Mouse (Mus musculus): Measurements from ENCODE around the gene Fam71f2.
A peak's percentile ranks its signal among the peaks of the same experiment; 100 is the strongest.

Gene Fam71f2

DNA sequence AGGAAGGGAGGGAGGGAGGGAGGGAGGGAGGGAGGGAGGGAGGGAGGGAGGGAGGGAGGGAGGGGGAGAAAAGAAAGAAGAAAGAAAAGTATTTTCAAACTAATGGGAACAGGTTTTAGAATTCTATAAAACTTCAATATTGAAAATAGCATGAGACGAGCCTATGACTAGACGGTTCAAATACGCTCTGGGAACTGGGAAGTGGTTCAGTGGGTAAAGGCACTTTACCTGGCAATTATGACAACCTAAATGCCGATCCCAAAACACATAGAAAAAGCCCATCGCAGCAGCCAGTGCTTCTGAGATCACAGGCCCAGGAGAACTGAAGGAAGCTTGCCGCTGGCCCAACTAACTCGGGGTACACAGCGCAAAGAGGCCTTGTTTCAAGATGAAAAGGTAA is at the start of gene Fam71f2:
TSS of gene Fam71f2 (plus strand) at position 301 of the 400 bp plus-strand sequence.
- no peak for DNase-seq (ENCODE audit: low spot score)

- DNase-seq (ENCODE audit: low spot score): no peak
Measured at GRCm38 (mm10) chr6:29230386-29230785, 49.0 kb upstream of the Fam71f2 start.

- no peak for DNase-seq (ENCODE audit: low spot score)
Measured at GRCm38 (mm10) chr6:29231799-29232198, 47.6 kb upstream of the Fam71f2 start.

- DNase-seq (ENCODE audit: low spot score): no peak
Measured at GRCm38 (mm10) chr6:29232321-29232720, 47.1 kb upstream of the Fam71f2 start.

DNA sequence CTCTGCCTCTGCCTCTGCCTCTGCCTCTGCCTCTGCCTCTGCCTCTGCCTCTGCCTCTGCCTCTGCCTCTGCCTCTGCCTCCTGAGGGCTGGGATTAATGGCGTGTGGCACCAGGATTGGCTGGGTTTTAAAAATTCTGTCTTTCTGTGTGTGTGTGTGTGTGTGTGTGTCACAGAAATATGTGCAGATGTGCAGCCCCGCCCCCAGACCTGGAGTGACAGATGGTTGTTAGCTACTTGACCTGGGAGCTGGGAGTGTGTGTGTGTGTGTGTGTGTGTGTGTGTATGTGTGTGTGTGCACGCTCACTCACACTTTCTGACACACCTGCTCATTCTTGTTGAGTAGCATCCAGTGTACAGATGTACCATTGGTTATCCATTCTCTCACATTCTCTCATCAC is 45.7 kb upstream of the Fam71f2 start:
- DNase-seq (ENCODE audit: low spot score): no peak

- DNase-seq (ENCODE audit: low spot score): no peak
Measured at GRCm38 (mm10) chr6:29234272-29234671, 45.1 kb upstream of the Fam71f2 start.

DNA sequence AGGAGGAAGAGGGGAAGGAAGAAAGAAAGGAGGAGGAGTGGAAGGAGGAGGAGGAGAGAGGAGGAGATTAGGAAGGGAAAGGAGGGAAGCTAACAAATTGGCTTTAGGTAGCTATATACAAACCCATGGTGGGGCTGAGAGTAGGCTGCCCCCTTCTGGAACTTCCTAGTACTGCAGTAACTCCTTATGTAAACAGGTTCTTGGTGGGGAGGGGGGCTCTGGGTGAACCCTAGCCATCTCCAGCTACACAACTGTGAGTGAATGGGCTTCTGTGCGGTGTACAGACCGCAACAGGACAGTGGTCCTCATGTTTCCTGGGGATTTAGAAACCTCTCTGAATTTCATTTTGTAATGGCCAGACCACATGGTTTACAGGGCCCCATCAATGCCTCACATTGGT is 38.6 kb upstream of the Fam71f2 start:
- peak; percentile 54 for DNase-seq (ENCODE audit: low spot score)

DNA sequence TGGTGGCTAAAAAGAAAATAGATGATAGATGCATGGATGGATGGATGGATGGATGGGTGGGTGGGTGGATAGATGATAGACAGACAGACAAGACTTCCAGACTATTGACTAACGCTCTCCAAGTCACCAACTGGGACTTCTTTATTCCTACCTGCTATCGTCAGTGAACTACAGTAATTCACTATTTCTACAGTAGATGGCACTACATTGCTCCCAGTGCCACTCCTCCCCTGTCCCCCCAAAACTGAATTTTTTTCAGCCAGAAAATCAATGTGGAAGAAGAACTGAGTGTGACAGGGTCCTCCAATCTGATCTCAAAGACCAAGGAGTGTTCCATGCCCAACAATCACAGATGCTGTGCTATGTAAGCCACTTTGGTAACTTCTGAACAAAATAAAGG is 37.7 kb upstream of the Fam71f2 start:
- DNase-seq (ENCODE audit: low spot score): no peak

- DNase-seq (ENCODE audit: low spot score): no peak
Measured at GRCm38 (mm10) chr6:29242265-29242664, 37.1 kb upstream of the Fam71f2 start.

GRCm38 (mm10) chr6:29245272-29246120 is 33.9 kb upstream of the Fam71f2 start:
- DNase-seq (ENCODE audit: low spot score): no peak

DNA sequence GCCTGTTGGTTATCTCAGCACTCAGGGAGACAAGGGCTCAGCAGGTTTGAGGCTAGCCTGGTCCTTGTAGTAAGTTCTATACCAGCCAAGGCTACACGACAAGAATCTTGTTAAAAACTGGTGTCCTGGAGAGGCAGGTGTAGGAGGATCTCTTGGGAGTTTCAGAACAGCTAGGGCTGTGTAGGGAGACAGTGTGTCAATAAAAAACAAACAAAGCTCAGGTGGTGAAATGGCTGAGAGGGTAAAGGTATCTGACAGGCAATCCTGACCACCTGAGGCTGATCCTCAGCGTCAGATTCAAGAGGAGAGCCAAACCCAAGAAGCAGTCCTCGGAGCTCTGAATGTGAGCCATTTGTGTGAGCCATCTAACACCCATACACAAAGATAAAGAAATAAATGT is 33.2 kb upstream of the Fam71f2 start:
- no peak for DNase-seq (ENCODE audit: low spot score)

DNA sequence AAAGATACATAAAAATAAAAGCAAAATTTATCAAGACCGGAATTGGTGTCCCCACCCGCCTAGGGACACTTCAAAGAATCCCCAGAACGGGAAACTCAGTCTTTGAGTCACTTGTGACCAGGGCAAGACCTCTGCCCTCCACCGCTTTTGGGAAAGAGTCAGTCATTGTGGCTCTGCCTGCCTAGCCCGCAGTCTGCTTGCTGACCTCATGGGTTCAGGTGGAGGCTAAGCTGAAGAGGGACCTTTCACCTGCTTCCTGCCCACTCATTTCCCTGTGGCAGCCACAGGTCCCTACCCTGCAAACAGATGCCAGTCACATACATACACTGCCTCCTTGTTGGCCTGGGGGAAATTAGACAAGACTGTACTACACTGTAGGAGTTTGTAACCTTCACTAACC is 32.8 kb upstream of the Fam71f2 start:
- no peak for DNase-seq (ENCODE audit: low spot score)

DNA sequence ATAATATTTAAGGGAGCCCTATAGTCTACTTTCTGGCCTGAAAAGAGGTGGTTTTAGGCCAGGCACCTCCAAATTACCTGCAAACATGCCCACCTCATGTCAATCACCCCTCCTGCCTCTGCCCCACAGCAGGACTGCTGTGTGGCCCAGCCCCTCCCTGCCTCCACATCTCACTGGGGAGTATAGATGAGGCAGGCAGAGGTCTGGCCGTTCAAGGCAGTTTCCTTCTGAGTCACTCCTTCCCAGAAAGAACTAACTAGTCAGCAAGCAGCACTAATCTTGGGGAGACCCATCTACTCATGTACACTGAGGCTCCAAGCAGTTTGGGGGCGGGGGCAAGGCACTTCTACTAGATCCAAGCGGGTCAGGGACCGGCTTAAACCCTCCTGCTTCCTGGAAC is 32.3 kb upstream of the Fam71f2 start:
- no peak for DNase-seq (ENCODE audit: low spot score)

- DNase-seq (ENCODE audit: low spot score): no peak
Measured at GRCm38 (mm10) chr6:29259418-29259817, 20.0 kb upstream of the Fam71f2 start.

DNA sequence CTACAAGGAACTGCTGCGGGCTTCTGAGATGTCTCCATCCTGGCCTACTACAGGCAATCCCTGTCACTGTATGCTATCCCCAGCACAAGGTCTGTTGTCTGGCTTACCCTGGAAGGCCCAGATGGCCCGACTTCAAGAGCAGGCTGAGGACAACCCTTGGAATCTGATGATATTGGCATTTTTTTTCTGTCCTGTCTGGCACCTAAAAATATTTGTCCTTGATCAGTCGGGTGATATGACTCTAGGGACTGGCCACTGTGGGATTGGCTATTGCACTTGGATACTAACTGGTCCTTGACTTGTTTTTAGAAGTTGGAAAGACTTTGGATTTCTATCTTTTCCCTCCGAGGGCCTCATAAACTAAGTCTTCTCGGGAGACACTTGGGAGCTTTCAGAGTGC is 17.6 kb upstream of the Fam71f2 start:
- DNase-seq (ENCODE audit: low spot score): no peak

GRCm38 (mm10) chr6:29263650-29264455 is 15.5 kb upstream of the Fam71f2 start:
- DNase-seq (ENCODE audit: low spot score): peak; percentile 62

- no peak for DNase-seq (ENCODE audit: low spot score)
Measured at GRCm38 (mm10) chr6:29264456-29264781, 15.0 kb upstream of the Fam71f2 start.

DNA sequence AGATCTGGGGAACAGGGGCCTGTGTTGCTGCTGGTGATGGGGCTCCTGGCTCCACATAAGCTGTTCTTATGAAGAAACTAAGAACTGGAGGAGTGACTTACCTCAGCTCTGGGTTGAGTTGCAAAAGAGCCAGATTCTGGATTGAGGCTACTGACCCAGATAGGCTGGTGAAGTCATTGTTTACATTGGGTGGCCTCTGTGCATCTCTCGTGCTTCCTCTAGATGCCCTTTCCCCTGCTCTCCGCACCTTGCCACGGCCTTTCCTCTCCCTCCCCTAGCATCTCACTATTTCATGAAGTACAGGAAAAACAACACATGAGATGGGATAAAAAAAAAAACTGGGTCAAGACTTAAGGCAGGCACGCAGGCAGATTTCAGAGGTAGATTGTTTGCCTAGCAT is 12.5 kb upstream of the Fam71f2 start:
- no peak for DNase-seq (ENCODE audit: low spot score)

DNA sequence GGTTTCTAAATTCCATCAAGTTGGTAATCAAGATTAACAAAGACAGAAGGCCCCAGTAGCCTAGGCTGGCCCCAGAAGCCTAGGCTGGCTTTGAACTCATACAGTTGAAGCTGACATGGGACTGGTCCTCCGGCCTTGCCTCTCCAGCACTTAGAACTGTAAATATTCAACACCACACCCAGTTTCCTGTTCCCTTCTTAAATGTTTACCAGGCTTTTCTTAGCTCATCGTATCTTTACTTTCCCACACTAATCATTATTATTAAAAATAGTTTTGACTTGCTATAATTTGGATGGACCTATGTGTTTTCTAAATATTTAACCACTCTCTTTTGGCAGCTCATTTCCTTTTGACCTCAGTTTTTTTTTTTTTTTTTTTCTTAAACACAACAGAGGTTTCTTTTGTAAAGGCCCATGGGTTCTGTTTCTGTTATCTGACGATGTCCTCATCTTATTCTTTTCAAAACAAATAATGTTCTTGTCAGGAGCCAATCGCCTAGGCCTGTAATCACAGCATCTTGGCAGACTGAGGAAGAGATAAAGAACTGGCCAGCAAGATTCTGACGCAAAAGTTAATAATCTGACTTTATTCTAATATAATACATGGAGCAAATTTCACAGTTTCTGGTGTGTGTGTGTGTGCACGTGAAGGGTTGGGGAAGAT is 10.3 kb upstream of the Fam71f2 start:
- no peak for DNase-seq (ENCODE audit: low spot score)

DNA sequence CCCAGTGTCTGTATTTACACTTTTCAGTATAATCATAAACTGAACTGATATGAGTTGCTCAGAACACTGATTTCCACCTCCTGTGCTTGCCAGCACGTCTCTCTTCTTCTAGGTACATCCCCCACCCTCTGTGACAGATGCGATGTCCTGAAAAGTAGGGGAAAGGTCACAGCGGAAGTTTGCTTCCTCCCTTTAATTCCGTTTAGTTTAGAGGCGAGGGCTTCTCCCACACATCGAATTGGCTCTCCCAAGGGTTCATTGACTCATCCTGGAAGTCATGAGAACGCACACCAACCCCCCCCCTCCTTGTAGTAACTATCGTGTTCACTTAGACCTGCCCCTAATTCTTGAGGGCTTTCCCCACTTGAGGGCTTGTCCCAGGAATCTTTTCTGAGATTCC is 8.4 kb upstream of the Fam71f2 start:
- no peak for DNase-seq (ENCODE audit: low spot score)

GRCm38 (mm10) chr6:29272312-29273072 is 6.9 kb upstream of the Fam71f2 start, which contains the start of gene Hilpda:
Gene Hilpda (plus strand): TSS chr6:29272488.
- peak; percentile 88 for DNase-seq (ENCODE audit: low spot score)

- no peak for DNase-seq (ENCODE audit: low spot score)
Measured at GRCm38 (mm10) chr6:29276746-29277145, 2.6 kb upstream of the Fam71f2 start.

Data from layer of hippocampus, adult 11-12 months (tissue).